Mouse (Mus musculus) right cerebral cortex, postnatal 36 days (tissue): Measurements from ENCODE around the gene Tcf3.

ENCODE experiments used
- DNase-seq, 2 experiments: peaks; one replicate each; pipeline ENCODE4 v3.0.0; 2022; ENCODE audit warnings: low spot score in 2 of 2, mixed read lengths in 1 of 2

Gene Tcf3

GRCm38 (mm10) chr10:80385811-80386734, 47.4 kb downstream of the Tcf3 start:
- no peak for DNase-seq

- DNase-seq: no peak
Observed at GRCm38 (mm10) chr10:80385310-80385709, 48.1 kb downstream of the Tcf3 start.

DNA sequence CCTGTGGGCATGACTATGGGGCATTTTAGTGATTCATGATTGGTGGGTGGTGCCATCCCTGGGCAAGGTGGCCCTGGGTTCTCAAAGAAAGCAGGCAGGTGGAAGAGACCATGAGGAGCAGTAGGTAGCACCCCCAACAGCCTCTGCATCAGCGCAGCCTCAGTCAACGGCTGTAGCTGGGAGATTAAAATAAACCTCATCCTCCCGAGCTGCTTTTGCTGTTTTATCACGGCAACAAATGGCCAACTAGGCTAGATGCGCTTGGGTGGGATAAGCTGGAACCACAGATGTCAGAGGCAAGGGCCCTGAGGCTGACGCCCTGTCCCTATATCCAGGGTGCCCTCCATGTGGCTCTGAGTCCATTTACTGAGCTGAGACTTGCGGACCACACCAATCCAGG, 48.7 kb downstream of the Tcf3 start:
- DNase-seq: no peak

GRCm38 (mm10) chr10:80384115-80384639, 49.3 kb downstream of the Tcf3 start:
- no peak for DNase-seq

GRCm38 (mm10) chr10:80383431-80383830, 50.0 kb downstream of the Tcf3 start:
- DNase-seq: no peak

GRCm38 (mm10) chr10:80382641-80383365, 50.6 kb downstream of the Tcf3 start:
- DNase-seq: no peak

DNA sequence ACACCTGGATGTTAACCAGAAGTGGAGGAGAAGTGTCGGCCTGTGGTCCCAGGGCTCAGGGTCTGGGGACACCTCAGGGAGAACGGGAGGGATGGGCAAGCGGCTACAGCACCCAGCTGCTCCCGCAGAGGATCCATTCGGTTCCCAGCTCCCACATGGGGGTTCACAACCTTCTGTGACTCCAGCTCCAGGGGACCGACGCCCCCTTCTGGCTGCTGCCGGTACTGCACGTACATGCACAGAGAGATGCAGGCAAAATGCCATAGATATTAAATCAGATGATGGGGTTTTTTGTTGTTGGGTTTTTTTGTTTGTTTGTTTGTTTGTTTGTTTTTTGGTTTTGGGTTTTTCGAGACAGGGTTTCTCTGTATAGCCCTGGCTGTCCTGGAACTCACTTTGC, 55.7 kb downstream of the Tcf3 start:
- DNase-seq: no peak

DNA sequence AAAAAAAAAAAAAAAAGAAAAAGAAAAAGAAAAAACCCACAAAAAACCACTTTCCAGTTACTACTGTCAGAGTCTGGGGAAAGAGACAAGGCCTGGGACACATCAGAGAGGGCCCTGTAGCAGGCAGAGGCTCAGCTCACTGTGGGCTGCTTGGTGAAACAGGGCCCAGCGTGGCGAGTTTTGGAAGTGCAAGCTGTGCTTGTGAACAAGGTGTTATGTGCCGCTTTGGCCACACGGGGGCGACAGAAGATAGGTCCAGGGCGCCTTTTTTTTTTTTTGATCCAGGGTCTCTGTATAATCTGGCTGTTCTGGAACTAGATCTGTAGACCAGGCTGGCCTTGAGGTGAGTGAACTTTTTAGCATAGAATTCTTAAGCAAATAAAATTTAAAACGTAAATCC, 57.3 kb downstream of the Tcf3 start:
- DNase-seq: peak; percentile 80 to 82

- DNase-seq: peak in 1 of 2 experiments; percentile 73
Observed at GRCm38 (mm10) chr10:80374063-80374462, 59.4 kb downstream of the Tcf3 start.

- peak; percentile 47 to 65 for DNase-seq
Observed at GRCm38 (mm10) chr10:80372706-80373105, 60.7 kb downstream of the Tcf3 start.

GRCm38 (mm10) chr10:80371983-80372382, 61.5 kb downstream of the Tcf3 start:
- DNase-seq: no peak

DNA sequence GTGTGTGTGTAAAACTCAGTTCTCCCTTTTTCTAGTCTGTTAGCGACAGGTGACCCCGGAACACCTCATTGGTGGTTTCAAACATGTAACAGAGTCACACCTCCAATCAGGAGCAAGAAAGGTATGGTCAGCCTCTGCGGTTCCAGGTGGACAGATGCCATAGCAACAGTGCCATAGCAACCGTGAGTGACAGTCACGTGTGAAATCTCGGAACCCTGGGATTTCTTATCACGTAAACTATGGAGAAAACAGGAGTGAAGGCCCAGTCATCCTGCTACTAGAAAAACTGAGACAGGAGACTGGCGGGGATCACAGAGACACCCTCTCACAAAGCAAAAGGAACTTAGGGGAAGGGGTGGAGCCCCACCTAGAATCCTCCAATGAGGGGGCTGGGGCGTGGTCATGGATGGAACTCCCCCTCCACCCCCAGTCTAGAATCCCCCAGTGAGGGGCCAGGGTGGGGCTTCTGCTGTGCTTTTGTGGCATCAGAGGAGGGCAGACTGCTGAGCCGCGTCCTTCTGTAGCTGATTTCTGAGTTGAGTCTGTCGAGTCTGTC, 62.0 kb downstream of the Tcf3 start:
- DNase-seq: peak; percentile 56 to 63

- DNase-seq: peak in 1 of 2 experiments; percentile 71
Observed at GRCm38 (mm10) chr10:80369995-80370747, 63.3 kb downstream of the Tcf3 start.

GRCm38 (mm10) chr10:80368392-80368791, 65.1 kb downstream of the Tcf3 start:
- no peak for DNase-seq

GRCm38 (mm10) chr10:80367954-80368353, 65.5 kb downstream of the Tcf3 start:
- no peak for DNase-seq

DNA sequence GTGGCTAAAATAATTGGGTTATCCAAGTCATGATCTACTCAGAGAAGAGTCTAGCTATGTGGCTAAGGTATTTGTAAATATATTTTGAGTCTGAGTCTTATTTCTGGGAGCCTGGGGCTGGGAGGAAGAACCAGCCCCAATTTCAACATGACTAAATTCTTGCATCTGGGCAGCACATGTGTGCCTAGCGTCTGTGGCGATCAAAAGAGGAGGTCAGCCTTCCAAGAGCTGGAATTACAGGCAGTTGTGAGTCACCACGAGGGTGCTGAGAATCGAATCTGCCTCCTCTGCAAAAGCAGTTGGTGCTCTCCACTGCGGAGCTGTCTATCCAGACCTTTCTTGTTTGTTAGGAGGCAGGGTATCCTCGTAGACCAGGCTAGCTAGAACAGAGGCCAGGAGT, 67.7 kb downstream of the Tcf3 start:
- DNase-seq: no peak

DNA sequence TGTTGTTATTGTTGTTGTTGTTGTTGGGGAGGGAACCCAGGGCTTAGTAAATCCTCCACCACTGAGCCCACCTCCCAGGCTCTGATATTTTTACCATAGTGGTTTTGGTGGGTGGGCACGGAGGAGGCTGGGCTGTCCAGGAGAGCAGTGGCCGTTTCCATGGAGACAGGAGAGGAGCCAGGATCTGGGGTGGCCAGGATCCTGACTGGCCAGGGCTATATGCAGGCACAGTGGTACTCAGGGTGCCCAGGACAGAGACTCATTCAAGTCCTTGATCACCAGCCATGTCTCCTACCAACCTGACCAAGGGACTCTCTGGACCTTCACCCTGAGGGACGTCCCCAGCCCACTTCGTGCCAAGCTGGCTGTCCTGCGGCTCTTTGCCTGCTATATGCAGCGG, 69.7 kb downstream of the Tcf3 start:
- no peak for DNase-seq
